Mouse (Mus musculus): ENCODE data around the gene Npsr1. TPM values are rescaled to one million over a fixed set of nuclear protein-coding genes. Genes with fewer than 3 reads are reported as not detected.
A peak's percentile ranks its signal among the peaks of the same experiment; 100 is the strongest.

Gene Npsr1
- polyA plus RNA-seq, 1 experiment from 2014 or later = not detected

- Histone ChIP-seq H3K27me3 (no peaks in the 10 kb centered on the region), H3K27ac (no peak overlapping the region), H3K9me3 (replicated peaks) (no peaks in the 10 kb centered on the region), H3K4me1 (replicated peaks) (no peaks in the 10 kb centered on the region), H3K4me3 (no peak overlapping the region), H3K4me2 (no peak overlapping the region), H3K9ac (no peak overlapping the region), H3K36me3 (no peaks in the 10 kb centered on the region)
- no peak for ATAC-seq (replicated peaks; ENCODE audit: insufficient number of reproducible peaks, insufficient read depth, low FRiP score, low read depth)
These were observed 149.8 kb downstream of the Npsr1 start for GRCm38 (mm10) chr9:24247557-24247956.

- H3K4me1 ChIP-seq (replicated peaks) = no peaks in the 10 kb centered on the region
- H3K27ac ChIP-seq = no peak overlapping the region
- no peak overlapping the region for H3K9ac ChIP-seq
- H3K4me2 ChIP-seq = no peak overlapping the region
- no peak for ATAC-seq (replicated peaks; ENCODE audit: insufficient number of reproducible peaks, insufficient read depth, low FRiP score, low read depth)
- no peaks in the 10 kb centered on the region for H3K36me3 ChIP-seq
- H3K9me3 ChIP-seq (replicated peaks) = no peaks in the 10 kb centered on the region
- H3K4me3 ChIP-seq = no peak overlapping the region
- 26% methylated on average over 8 of the region's 8 CpGs for WGBS
- H3K27me3 ChIP-seq = no peaks in the 10 kb centered on the region
These were observed 156.4 kb downstream of the Npsr1 start for GRCm38 (mm10) chr9:24254236-24254635.

- Histone ChIP-seq H3K4me1 (replicated peaks) (no peaks in the 10 kb centered on the region), H3K9me3 (replicated peaks) (no peaks in the 10 kb centered on the region), H3K4me2 (no peak overlapping the region), H3K27ac (no peak overlapping the region), H3K27me3 (no peaks in the 10 kb centered on the region), H3K4me3 (no peak overlapping the region), H3K36me3 (no peaks in the 10 kb centered on the region), H3K9ac (no peak overlapping the region)
- ATAC-seq (replicated peaks; ENCODE audit: insufficient number of reproducible peaks, insufficient read depth, low FRiP score, low read depth) = 0 out of 2 replicates have a peak, but pooled peaks have one; percentile 39
- WGBS = 81% methylated on average over 2 of the region's 2 CpGs
These were observed 182.9 kb downstream of the Npsr1 start for GRCm38 (mm10) chr9:24280498-24281287.

GRCm38 (mm10) chr9:24282617-24283016, 184.8 kb downstream of the Npsr1 start:
- no peaks in the 10 kb centered on the region for H3K36me3 ChIP-seq
- ATAC-seq (replicated peaks; ENCODE audit: insufficient number of reproducible peaks, insufficient read depth, low FRiP score, low read depth) = no peak
- H3K4me1 ChIP-seq (replicated peaks) = no peaks in the 10 kb centered on the region
- H3K4me3 ChIP-seq = no peak overlapping the region
- H3K27me3 ChIP-seq = no peaks in the 10 kb centered on the region
- H3K27ac ChIP-seq = no peak overlapping the region
- WGBS = 67% methylated on average over 3 of the region's 3 CpGs
- no peaks in the 10 kb centered on the region for H3K9me3 ChIP-seq (replicated peaks)
- H3K4me2 ChIP-seq = no peak overlapping the region
- no peak overlapping the region for H3K9ac ChIP-seq

GRCm38 (mm10) chr9:24283071-24283470, 185.3 kb downstream of the Npsr1 start:
- Histone ChIP-seq H3K9me3 (replicated peaks) (no peaks in the 10 kb centered on the region), H3K27me3 (no peaks in the 10 kb centered on the region), H3K4me2 (no peak overlapping the region), H3K4me1 (replicated peaks) (no peaks in the 10 kb centered on the region), H3K4me3 (no peak overlapping the region), H3K9ac (no peak overlapping the region), H3K27ac (no peak overlapping the region), H3K36me3 (no peaks in the 10 kb centered on the region)
- no peak for ATAC-seq (replicated peaks; ENCODE audit: insufficient number of reproducible peaks, insufficient read depth, low FRiP score, low read depth)
- 47% methylated on average over 2 of the region's 2 CpGs for WGBS

GRCm38 (mm10) chr9:24283536-24283935, 185.7 kb downstream of the Npsr1 start:
- Histone ChIP-seq H3K27me3 (no peaks in the 10 kb centered on the region), H3K4me2 (no peak overlapping the region), H3K27ac (no peak overlapping the region), H3K9ac (no peak overlapping the region), H3K9me3 (replicated peaks) (no peaks in the 10 kb centered on the region), H3K4me3 (no peak overlapping the region), H3K36me3 (no peaks in the 10 kb centered on the region), H3K4me1 (replicated peaks) (no peaks in the 10 kb centered on the region)
- no peak for ATAC-seq (replicated peaks; ENCODE audit: insufficient number of reproducible peaks, insufficient read depth, low FRiP score, low read depth)

GRCm38 (mm10) chr9:24284239-24285084, 186.7 kb downstream of the Npsr1 start:
- Histone ChIP-seq H3K9ac (no peak overlapping the region), H3K27me3 (no peaks in the 10 kb centered on the region), H3K4me1 (replicated peaks) (no peaks in the 10 kb centered on the region), H3K27ac (no peak overlapping the region), H3K4me2 (no peak overlapping the region), H3K4me3 (no peak overlapping the region), H3K36me3 (no peaks in the 10 kb centered on the region), H3K9me3 (replicated peaks) (no peaks in the 10 kb centered on the region)
- no peak for ATAC-seq (replicated peaks; ENCODE audit: insufficient number of reproducible peaks, insufficient read depth, low FRiP score, low read depth)
- WGBS = 74% methylated on average over 5 of the region's 5 CpGs

- Histone ChIP-seq H3K36me3 (no peaks in the 10 kb centered on the region), H3K4me2 (no peak overlapping the region), H3K27me3 (no peaks in the 10 kb centered on the region), H3K9ac (no peak overlapping the region), H3K4me3 (no peak overlapping the region), H3K9me3 (replicated peaks) (no peaks in the 10 kb centered on the region), H3K27ac (no peak overlapping the region), H3K4me1 (replicated peaks) (no peaks in the 10 kb centered on the region)
- 89% methylated on average over 5 of the region's 5 CpGs for WGBS
- ATAC-seq (replicated peaks; ENCODE audit: insufficient number of reproducible peaks, insufficient read depth, low FRiP score, low read depth) = no peak
These were observed 187.6 kb downstream of the Npsr1 start for GRCm38 (mm10) chr9:24285419-24285818.

- no peaks in the 10 kb centered on the region for H3K27me3 ChIP-seq
- no peak overlapping the region for H3K9ac ChIP-seq
- 35% methylated on average over 6 of the region's 6 CpGs for WGBS
- no peak overlapping the region for H3K4me3 ChIP-seq
- H3K36me3 ChIP-seq = no peaks in the 10 kb centered on the region
- no peak overlapping the region for H3K4me2 ChIP-seq
- H3K27ac ChIP-seq = no peak overlapping the region
- ATAC-seq (replicated peaks; ENCODE audit: insufficient number of reproducible peaks, insufficient read depth, low FRiP score, low read depth) = no peak
- H3K9me3 ChIP-seq (replicated peaks) = no peaks in the 10 kb centered on the region
- H3K4me1 ChIP-seq (replicated peaks) = no peaks in the 10 kb centered on the region
These were observed 193.6 kb downstream of the Npsr1 start for GRCm38 (mm10) chr9:24291385-24291784.

GRCm38 (mm10) chr9:24293252-24293959, 195.6 kb downstream of the Npsr1 start:
- no peaks in the 10 kb centered on the region for H3K27me3 ChIP-seq
- no peak overlapping the region for H3K4me3 ChIP-seq
- no peaks in the 10 kb centered on the region for H3K9me3 ChIP-seq (replicated peaks)
- H3K9ac ChIP-seq = no peak overlapping the region
- 69% methylated on average over 12 of the region's 12 CpGs for WGBS
- no peaks in the 10 kb centered on the region for H3K4me1 ChIP-seq (replicated peaks)
- H3K36me3 ChIP-seq = no peaks in the 10 kb centered on the region
- ATAC-seq (replicated peaks; ENCODE audit: insufficient number of reproducible peaks, insufficient read depth, low FRiP score, low read depth) = no peak
- no peak overlapping the region for H3K4me2 ChIP-seq
- H3K27ac ChIP-seq = no peak overlapping the region

- 81% methylated on average over 6 of the region's 6 CpGs for WGBS
- no peaks in the 10 kb centered on the region for H3K36me3 ChIP-seq
These were observed 205.1 kb downstream of the Npsr1 start for GRCm38 (mm10) chr9:24302906-24303305.

More at GRCm38 (mm10) chr9:24302906-24303305, 205.1 kb downstream of the Npsr1 start:
- Histone ChIP-seq H3K4me3 (no peak overlapping the region), H3K27me3 (no peaks in the 10 kb centered on the region), H3K9ac (no peak overlapping the region), H3K27ac (no peak overlapping the region), H3K9me3 (replicated peaks) (no peaks in the 10 kb centered on the region), H3K4me2 (no peak overlapping the region), H3K4me1 (replicated peaks) (no peaks in the 10 kb centered on the region)
- ATAC-seq (replicated peaks; ENCODE audit: insufficient number of reproducible peaks, insufficient read depth, low FRiP score, low read depth) = no peak
